Mouse (Mus musculus): Measurements from ENCODE around the gene Slc2a13. TPM values are rescaled to one million over a fixed set of nuclear protein-coding genes. Genes with fewer than 3 reads are reported as not detected.
A peak's percentile ranks its signal among the peaks of the same experiment; 100 is the strongest.

Gene Slc2a13
- polyA plus RNA-seq, 1 experiment from 2014 or later = 2.0 TPM

GRCm38 (mm10) chr15:91369736-91370449, 203.2 kb downstream of the Slc2a13 start:
- WGBS = 81% methylated on average over 11 of the region's 11 CpGs
- ATAC-seq (ENCODE audit: low FRiP score, low read depth) = no peak
- H3K27ac ChIP-seq (replicated peaks) = no peak overlapping the region
- no peaks in the 10 kb centered on the region for H3K9me3 ChIP-seq
- H3K27me3 ChIP-seq = no peaks in the 10 kb centered on the region
- no peak overlapping the region for H3K4me3 ChIP-seq
- H3K9ac ChIP-seq (replicated peaks) = no peak overlapping the region
- H3K36me3 ChIP-seq = no peaks in the 10 kb centered on the region
- H3K4me2 ChIP-seq (replicated peaks) = no peak overlapping the region
- H3K4me1 ChIP-seq = peaks cover 21% of the 10 kb centered on the region

DNA sequence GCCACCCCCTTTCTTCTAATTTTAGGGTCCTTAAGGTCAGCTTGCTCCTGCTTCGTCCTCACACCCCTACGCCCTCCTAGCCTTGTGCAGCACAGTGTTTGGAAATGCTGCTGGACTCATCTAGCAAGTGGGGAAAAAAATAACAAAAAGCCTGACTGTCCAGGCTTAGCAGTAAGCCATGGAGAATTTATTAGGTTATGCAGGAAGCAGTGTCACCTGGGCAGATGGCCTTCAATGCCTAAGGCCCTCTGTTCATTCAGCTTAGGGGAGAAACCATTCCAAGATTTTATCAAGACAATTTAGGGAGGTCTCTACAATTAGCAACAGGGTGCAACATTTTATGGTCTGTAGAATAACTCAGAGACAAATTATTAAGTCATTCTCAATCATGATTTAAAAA, 212.6 kb downstream of the Slc2a13 start:
- Histone ChIP-seq H3K9ac (replicated peaks) (no peak overlapping the region), H3K36me3 (no peaks in the 10 kb centered on the region), H3K27ac (replicated peaks) (no peak overlapping the region), H3K4me3 (no peak overlapping the region), H3K9me3 (no peaks in the 10 kb centered on the region), H3K27me3 (no peaks in the 10 kb centered on the region), H3K4me2 (replicated peaks) (no peak overlapping the region), H3K4me1 (no peaks in the 10 kb centered on the region)
- ATAC-seq (ENCODE audit: low FRiP score, low read depth) = no peak
- 62% methylated on average over 2 of the region's 2 CpGs for WGBS

DNA sequence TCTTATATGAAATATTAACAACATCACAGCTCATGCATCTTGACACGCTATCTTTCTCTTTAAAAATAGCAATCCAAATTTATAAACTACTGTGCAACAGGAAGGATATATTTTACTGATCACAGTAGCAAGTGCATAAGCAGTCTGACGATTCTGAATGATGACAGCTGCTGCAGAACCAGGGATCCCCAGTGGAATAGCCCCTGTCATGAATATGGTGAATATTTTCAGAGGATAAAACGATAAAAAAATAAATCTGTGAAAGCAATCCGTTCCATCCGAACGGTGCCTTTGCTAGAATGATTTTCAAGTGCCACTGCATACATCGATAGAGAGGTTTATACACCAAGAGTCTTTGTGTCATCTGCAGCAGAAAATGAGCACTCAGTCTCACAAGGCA, 222.1 kb downstream of the Slc2a13 start:
- H3K9me3 ChIP-seq = no peaks in the 10 kb centered on the region
- no peaks in the 10 kb centered on the region for H3K4me1 ChIP-seq
- no peak overlapping the region for H3K9ac ChIP-seq (replicated peaks)
- no peaks in the 10 kb centered on the region for H3K27me3 ChIP-seq
- H3K4me2 ChIP-seq (replicated peaks) = no peak overlapping the region
- no peak for ATAC-seq (ENCODE audit: low FRiP score, low read depth)
- H3K36me3 ChIP-seq = no peaks in the 10 kb centered on the region
- no peak overlapping the region for H3K4me3 ChIP-seq
- no peak overlapping the region for H3K27ac ChIP-seq (replicated peaks)
- WGBS = 84% methylated on average over 7 of the region's 7 CpGs

GRCm38 (mm10) chr15:91338350-91338749, 234.7 kb downstream of the Slc2a13 start:
- Histone ChIP-seq H3K36me3 (no peaks in the 10 kb centered on the region), H3K27me3 (no peaks in the 10 kb centered on the region), H3K9me3 (no peaks in the 10 kb centered on the region), H3K4me2 (replicated peaks) (no peak overlapping the region), H3K27ac (replicated peaks) (no peak overlapping the region), H3K4me3 (no peak overlapping the region), H3K4me1 (no peaks in the 10 kb centered on the region), H3K9ac (replicated peaks) (no peak overlapping the region)
- ATAC-seq (ENCODE audit: low FRiP score, low read depth) = no peak
- WGBS = 88% methylated on average over 1 of the region's 1 CpGs

GRCm38 (mm10) chr15:91334416-91334900, 238.6 kb downstream of the Slc2a13 start:
- WGBS = 84% methylated on average over 6 of the region's 6 CpGs
- H3K9me3 ChIP-seq = no peaks in the 10 kb centered on the region
- H3K27me3 ChIP-seq = no peaks in the 10 kb centered on the region
- no peak overlapping the region for H3K4me2 ChIP-seq (replicated peaks)
- H3K9ac ChIP-seq (replicated peaks) = no peak overlapping the region
- no peaks in the 10 kb centered on the region for H3K36me3 ChIP-seq
- no peak overlapping the region for H3K4me3 ChIP-seq
- H3K4me1 ChIP-seq = no peaks in the 10 kb centered on the region
- no peak for ATAC-seq (ENCODE audit: low FRiP score, low read depth)
- no peak overlapping the region for H3K27ac ChIP-seq (replicated peaks)

DNA sequence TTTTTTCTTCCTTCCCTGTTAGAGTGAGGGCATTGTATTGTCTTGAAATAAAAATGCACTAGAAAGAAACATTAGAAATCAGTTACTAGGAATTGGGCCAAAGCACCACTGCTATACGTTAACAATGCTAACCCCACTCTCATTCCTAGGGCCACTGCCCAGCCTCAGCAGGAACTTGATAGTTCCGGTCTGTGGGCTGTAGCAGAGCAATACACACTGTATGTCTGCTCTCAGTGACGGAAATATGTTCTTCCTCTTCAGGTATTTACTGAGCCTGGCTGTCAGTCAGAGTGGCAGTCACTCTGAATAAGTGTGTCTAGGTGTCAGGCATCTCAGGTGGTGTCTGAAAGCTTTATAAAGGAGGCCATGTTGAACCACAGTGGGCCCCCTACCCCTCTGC, 245.3 kb downstream of the Slc2a13 start:
- H3K36me3 ChIP-seq = no peaks in the 10 kb centered on the region
- 85% methylated on average over 3 of the region's 3 CpGs for WGBS
- no peak overlapping the region for H3K4me2 ChIP-seq (replicated peaks)
- H3K4me3 ChIP-seq = no peak overlapping the region
- no peaks in the 10 kb centered on the region for H3K4me1 ChIP-seq
- no peak for ATAC-seq (ENCODE audit: low FRiP score, low read depth)
- no peaks in the 10 kb centered on the region for H3K27me3 ChIP-seq
- H3K9ac ChIP-seq (replicated peaks) = no peak overlapping the region
- H3K27ac ChIP-seq (replicated peaks) = no peak overlapping the region
- no peaks in the 10 kb centered on the region for H3K9me3 ChIP-seq

- no peak overlapping the region for H3K4me3 ChIP-seq
- WGBS = 76% methylated on average over 4 of the region's 4 CpGs
- no peaks in the 10 kb centered on the region for H3K4me1 ChIP-seq
- no peak overlapping the region for H3K9ac ChIP-seq (replicated peaks)
- no peaks in the 10 kb centered on the region for H3K36me3 ChIP-seq
- no peak overlapping the region for H3K4me2 ChIP-seq (replicated peaks)
- H3K27ac ChIP-seq (replicated peaks) = no peak overlapping the region
- no peak for ATAC-seq (ENCODE audit: low FRiP score, low read depth)
- H3K9me3 ChIP-seq = no peaks in the 10 kb centered on the region
- no peaks in the 10 kb centered on the region for H3K27me3 ChIP-seq
These were observed 246.0 kb downstream of the Slc2a13 start for GRCm38 (mm10) chr15:91327023-91327422.

- Histone ChIP-seq H3K4me3 (no peak overlapping the region), H3K27me3 (no peaks in the 10 kb centered on the region), H3K36me3 (no peaks in the 10 kb centered on the region), H3K9ac (replicated peaks) (no peak overlapping the region), H3K27ac (replicated peaks) (no peak overlapping the region), H3K4me2 (replicated peaks) (no peak overlapping the region), H3K9me3 (no peaks in the 10 kb centered on the region), H3K4me1 (peaks cover 3% of the 10 kb centered on the region; the same call in 1 of the 2 replicates)
- ATAC-seq (ENCODE audit: low FRiP score, low read depth) = no peak
- 71% methylated on average over 3 of the region's 3 CpGs for WGBS
These were observed 253.7 kb downstream of the Slc2a13 start for GRCm38 (mm10) chr15:91319376-91319775.

GRCm38 (mm10) chr15:91316964-91317363, 256.1 kb downstream of the Slc2a13 start:
- ATAC-seq (ENCODE audit: low FRiP score, low read depth) = no peak
- no peak overlapping the region for H3K4me3 ChIP-seq
- no peaks in the 10 kb centered on the region for H3K9me3 ChIP-seq
- H3K4me1 ChIP-seq = peaks cover 3% of the 10 kb centered on the region; the same call in 1 of the 2 replicates
- no peak overlapping the region for H3K27ac ChIP-seq (replicated peaks)
- no peak overlapping the region for H3K9ac ChIP-seq (replicated peaks)
- no peaks in the 10 kb centered on the region for H3K36me3 ChIP-seq
- no peak overlapping the region for H3K4me2 ChIP-seq (replicated peaks)
- 81% methylated on average over 4 of the region's 4 CpGs for WGBS
- no peaks in the 10 kb centered on the region for H3K27me3 ChIP-seq

GRCm38 (mm10) chr15:91314402-91315318, 258.4 kb downstream of the Slc2a13 start:
- Histone ChIP-seq H3K27me3 (no peaks in the 10 kb centered on the region), H3K4me1 (peaks cover 3% of the 10 kb centered on the region; the same call in 1 of the 2 replicates), H3K4me3 (no peak overlapping the region), H3K9ac (replicated peaks) (no peak overlapping the region), H3K9me3 (no peaks in the 10 kb centered on the region), H3K4me2 (replicated peaks) (no peak overlapping the region), H3K27ac (replicated peaks) (no peak overlapping the region), H3K36me3 (no peaks in the 10 kb centered on the region)
- no peak for ATAC-seq (ENCODE audit: low FRiP score, low read depth)
- WGBS = 77% methylated on average over 19 of the region's 19 CpGs

DNA sequence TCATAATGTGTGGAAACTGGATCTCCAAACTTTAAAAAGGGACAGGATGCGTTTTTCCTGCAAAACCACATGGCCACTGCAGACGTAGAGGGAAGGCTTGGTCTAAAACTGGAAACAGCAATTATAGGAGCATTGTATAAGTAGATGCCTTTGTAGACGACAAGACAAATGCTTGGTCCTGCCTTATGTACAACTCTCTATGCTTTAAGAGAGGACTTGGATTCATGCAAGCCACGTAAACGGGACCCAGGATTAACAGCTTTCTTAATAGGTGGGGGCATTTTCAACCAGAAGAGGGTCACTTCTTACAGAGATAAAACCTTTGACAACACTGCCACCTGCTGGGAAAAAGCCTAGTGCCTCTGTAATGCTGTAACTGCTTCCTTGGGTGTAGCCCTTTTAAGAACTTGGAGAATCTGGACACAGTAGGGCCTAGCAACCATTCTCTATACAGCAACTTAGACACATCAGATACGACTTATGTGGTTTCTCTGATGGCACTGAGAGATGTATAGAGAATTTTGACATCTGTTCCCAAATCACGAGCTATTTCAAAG, 268.7 kb downstream of the Slc2a13 start:
- 43% methylated on average over 7 of the region's 7 CpGs for WGBS
- ATAC-seq (ENCODE audit: low FRiP score, low read depth) = 0 out of 2 replicates have a peak, but pooled peaks have one; percentile 56

GRCm38 (mm10) chr15:91301366-91301765, 271.7 kb downstream of the Slc2a13 start:
- Histone ChIP-seq H3K36me3 (no peaks in the 10 kb centered on the region), H3K4me1 (no peaks in the 10 kb centered on the region), H3K4me3 (no peak overlapping the region), H3K9ac (replicated peaks) (no peak overlapping the region), H3K27ac (replicated peaks) (no peak overlapping the region), H3K9me3 (no peaks in the 10 kb centered on the region), H3K27me3 (0 out of 2 replicates have a peak, but pooled peaks cover 3% of the 10 kb centered on the region), H3K4me2 (replicated peaks) (no peak overlapping the region)
- ATAC-seq (ENCODE audit: low FRiP score, low read depth) = peak; percentile 44; the same call in 1 of the 2 replicates
- 17% methylated on average over 3 of the region's 3 CpGs for WGBS

More for the DNA sequence above, 268.7 kb downstream of the Slc2a13 start:
- Histone ChIP-seq H3K36me3 (no peaks in the 10 kb centered on the region), H3K9me3 (no peaks in the 10 kb centered on the region), H3K9ac (replicated peaks) (no peak overlapping the region), H3K4me3 (no peak overlapping the region), H3K27ac (replicated peaks) (no peak overlapping the region), H3K4me1 (no peaks in the 10 kb centered on the region), H3K27me3 (0 out of 2 replicates have a peak, but pooled peaks cover 3% of the 10 kb centered on the region), H3K4me2 (replicated peaks) (no peak overlapping the region)
